Mouse (Mus musculus) A20 (cell line): ENCODE data around the gene Unc80.
"Not testable (repeated sequence)": the region's sequence is repeated elsewhere in the genome, so short reads cannot be mapped to it uniquely, and the experiment has no call there.

Experiments used
- DNase-seq: peaks from one replicate; pipeline ENCODE4 v3.0.0-alpha.2; 2011; ENCODE audit warnings: low read depth, low spot score

Unc80 gene

DNA sequence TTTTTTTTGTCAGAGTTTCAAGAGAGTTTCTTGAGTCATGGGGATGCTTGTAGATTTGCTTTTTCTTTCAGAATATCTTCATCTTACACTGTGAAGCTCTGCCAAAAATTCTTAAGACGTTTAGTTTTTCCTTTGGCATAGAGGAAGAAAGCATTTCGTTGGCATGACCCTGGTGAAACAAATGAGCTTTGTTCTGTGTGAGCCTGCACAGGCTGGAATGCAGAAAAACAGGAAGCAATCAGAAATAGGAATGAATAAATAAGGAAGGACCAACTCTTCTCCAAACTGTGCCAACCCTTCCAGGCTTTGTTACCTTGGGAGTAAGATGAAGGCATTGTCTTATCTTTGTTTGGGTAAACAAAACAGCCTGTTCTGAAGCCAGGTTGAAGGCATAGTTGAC lies 149.0 kb downstream of the Unc80 start:
- no peak for DNase-seq

DNA sequence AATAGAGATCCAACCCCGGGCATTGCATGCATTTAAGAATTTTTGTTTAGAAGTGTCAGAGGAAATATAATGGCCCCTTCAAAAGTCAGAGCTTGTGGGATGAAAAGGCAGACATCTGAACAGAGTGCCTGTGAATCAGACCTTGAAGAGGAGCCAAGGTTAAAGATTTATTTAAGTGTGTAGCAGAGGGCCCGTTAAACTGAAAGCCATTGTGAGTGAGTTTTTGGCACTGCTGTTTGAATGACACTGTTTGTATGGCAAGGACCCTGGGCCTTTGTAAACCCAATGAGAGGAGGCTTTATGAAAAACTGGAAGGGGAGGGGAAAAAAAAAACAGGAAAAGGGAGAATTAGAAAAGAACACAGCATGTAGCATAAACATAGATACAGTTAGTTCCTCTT lies 170.0 kb downstream of the Unc80 start:
- DNase-seq: no peak

DNA sequence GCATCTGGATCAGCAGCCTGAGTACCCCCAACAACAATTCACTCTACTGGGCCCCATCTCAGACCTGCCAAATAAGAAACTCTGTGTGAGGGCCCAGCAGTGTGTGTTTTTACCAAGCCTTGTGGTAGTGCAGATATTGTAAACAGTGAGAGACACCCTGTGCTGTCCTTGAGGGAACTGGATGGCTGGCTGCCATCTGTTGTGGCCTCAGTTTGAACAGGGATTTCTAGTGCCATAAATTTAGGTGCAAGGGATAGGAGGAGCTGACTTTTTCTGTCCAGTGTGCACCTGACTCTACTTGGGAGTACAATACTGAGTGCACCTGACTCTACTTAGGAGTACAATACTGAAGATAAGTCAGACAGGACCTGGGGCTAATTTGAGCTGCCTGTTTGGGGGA lies 178.7 kb downstream of the Unc80 start:
- no peak for DNase-seq

DNA sequence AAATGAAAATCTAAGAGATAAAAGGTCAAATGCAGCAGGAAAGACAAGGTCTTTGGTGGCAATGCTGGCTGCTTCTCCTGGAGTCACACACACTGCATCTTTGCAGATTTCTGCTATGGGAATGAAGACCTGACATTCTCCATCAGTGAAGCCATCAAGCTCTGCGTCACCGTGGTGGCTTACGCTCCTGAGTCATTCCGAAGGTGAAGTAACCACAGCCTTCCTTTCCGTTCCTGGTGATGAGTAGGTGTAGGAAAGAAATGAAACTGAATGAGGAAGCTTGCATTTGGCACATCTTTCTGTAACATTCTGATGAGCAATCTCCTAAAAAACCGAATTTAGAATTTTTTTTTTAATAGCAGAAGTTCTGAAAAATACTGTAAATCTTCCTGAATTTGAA lies 181.4 kb downstream of the Unc80 start:
- DNase-seq: no peak

DNA sequence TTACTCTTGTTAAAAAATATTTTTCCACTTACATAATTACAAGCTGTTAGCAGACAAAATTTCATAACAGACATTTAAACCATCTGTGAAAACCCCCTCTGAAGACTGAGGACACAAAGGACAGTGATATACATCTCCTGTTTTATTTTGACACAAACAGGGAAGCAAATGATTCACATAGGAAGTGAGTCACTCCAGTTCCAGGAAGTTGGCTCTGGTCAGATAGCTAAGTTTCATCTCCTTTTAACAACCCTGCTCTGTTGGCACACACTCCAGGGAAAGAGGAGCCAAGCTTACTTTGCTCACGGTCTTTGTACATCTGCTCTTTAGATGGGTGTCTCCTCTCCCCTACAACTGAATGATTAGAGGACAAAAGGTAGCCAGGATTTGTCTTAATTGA lies 181.8 kb downstream of the Unc80 start:
- DNase-seq: no peak

DNA sequence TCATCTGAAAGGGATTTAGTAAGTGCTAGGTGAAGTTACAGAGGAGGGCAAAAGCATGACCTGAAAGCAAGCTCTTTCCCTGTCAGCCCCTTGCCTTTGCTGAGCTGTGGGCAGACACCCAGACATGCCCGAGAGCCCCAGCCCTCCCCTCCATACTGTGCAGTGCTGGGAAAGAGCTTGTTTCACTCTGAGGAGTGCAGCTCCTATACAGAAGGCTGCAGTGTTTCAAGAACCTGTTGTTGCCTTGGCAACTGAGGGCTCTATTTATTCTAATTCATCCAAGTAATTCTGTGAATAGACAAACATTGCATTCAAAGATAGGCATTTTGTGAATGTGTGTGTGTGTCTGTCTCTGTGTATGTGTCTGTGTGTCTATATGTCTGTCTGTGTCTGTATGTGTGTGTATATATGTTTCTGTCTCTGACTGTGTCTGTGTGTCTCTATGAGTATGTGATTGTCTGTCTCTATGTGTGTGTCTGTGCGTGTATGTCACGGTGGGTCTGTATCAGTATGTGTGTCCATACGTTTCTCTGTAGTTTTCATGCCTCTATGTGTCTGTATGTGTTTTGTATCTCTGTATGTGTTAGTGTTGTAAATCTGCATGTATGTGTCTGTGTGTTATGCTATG lies 187.1 kb downstream of the Unc80 start:
- DNase-seq: no peak

DNA sequence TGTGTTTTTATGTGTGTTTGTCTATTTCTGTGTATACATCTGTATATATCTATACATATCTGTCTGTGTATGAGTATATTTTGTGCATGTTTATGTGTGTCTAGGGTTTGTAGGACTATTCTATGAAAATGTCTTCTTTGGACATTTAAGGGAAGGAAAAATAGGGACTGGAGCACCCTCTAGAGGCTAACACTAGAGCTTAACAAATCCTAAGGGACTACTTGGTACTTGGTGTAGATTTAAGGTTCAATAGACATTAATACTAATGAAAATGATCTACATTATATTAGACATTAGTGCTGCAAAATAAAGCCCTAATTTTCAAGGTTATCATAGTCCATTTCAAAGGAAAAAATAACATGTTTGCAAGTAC lies 187.6 kb downstream of the Unc80 start:
- DNase-seq: peak; percentile 42

DNA sequence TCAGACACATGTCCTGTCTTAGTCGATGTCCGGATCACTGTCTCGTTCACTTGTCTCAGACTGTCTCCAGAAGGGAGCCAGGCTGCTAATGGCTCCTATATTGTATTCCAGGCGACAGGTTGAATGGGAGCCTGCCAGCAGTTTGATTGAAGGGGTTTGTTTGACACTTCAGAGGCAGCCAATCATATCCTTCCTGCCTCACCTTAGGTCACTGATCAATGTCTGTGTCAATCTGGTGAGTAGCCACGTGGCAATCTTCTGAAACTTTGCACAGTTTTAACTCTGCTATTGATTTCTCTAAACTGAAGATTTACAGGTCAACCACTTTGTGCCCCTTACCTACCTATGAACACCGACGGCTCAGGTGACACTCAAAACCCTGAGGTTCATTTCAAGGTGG lies 203.3 kb downstream of the Unc80 start:
- DNase-seq: no peak

DNA sequence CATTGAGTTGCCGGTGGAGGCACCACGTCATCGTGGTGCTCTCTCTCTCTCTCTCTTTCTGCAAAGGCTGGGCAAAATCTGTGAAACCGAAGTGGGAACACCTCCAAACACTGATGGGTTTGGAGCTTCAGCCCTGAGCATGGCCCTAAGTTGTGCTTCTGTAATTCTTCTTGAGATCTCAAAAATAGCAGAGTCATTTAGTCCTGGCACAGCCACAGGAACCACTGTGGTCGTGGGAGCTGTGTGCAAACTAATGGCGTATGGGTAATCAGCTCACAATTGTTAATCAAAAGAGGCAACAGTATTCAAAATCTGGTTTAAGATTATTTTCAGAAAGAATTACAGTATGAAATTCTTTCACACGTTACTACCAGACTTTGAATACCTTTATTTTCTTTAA lies 204.6 kb downstream of the Unc80 start:
- DNase-seq: no peak

DNA sequence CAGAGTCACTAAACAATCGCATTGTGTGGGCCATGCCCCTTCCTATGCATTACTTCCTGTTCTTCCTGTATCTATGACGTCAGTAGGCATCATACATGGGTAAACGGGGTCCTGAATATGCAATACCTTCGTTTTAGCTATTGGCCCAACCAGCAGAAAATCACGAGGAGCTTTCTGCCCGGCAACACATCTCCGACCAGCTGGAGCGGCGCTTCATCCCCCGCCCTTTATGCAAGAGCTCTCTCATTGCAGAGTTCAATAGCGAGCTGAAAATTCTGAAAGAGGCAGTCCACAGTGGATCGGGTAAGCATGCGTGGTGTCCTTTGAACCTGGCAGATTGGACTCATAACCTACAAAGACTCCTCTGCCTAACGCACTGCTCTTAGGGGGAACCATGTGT lies 209.8 kb downstream of the Unc80 start:
- no peak for DNase-seq

DNA sequence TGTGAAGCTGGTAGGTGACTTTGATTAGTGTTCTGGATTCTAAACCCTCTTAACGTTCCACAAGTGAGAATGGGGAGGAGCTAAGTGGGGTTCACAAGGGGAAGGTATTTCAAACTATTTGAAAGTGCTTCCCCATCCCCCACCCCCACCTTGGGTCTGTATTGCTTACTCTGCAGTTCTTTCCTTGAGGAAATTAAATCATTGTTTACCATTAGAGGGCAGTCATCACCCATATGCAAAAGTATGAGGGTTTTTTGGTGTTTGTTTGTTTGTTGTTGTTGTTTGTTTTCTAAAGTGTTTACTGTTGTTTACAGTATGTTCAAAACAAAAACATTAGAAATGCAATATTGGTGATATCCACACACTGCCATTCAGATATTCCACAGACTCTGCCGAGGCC lies 210.5 kb downstream of the Unc80 start:
- peak; percentile 24 for DNase-seq

DNA sequence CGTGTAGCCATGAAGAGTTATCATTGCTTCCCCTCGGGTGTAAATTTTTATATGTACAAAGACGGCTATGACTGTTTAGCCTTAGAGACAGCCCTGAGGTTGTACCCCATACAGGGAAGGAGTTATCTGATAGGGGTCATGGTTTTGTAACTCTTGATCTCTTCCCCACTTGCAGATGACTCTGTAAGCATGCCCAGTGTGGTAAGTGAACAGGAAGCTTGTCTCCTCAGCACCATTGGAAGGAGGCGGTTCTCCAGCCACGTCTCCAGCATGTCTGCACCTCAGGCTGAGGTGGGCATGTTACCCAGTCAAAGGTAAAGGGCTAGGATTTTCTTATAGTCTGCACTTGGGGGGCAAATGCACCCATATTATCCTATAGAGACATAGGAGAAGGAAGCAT lies 214.8 kb downstream of the Unc80 start:
- DNase-seq: no peak

DNA sequence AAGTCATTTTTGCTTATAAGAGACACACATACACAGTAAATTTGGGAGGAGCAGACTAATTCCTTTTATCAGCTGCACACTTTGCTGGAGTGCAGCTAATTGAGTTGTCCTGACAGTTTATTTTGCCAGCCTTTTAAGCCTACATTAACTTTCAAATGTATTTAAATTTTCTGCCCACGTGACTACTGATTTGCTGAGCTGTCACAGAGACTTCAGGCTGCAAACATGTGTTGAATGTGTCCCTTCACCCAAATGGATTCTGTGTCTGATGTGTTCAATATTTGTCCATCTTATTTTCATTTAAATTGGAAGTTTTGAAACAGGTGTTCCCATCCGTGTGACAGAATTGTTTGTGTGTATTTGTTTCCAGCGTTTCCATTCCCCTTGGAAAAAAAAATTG lies 223.6 kb downstream of the Unc80 start:
- no peak for DNase-seq

DNA sequence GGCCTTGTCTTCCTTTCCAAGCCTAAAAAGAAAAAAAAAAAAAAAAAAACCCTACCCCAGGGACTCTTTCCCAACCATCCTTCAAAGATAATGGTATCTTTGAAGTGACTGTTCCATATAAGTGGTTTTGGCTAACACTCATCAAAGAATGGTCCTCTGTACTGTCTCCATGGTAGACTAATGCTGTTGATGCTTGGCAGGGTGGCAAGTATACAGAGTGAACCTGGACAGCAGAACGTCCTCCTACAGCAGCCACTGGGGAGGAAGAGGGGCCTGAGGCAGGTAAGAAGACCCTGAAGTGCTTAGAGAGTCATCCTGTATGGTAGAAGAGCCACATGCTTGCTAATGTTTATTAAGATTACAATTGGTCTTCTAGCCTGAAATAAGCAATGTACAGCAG lies 224.1 kb downstream of the Unc80 start:
- no peak for DNase-seq

DNA sequence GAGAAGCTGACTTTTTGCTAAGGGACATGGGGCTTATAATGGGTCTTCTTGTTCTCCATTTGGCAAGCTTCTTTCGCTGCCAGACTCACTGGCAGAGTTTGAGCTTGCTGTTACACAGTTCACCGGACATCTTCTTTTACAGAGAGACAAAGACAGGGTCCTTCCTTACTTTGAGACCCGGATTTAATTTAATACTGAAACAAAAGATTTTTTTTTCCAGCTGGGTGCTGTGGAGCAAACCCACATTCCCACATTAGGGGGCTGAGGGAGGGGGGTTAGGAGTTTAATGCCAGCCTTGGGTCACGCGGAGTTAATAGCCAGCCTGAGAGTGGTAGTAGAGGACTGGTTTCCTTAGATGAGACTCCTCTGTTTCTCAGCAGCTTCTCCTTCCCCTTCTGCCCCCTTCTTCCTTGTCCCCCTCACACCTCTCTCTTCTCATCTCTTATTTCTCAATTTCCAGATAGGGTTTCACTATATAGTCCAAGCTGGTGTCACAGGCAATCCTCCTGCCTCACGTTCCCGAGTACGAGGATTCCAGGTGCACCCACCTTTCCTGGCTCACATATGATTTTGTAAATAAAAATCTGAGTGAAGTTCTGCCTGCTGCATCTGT lies 224.7 kb downstream of the Unc80 start:
- no peak for DNase-seq

DNA sequence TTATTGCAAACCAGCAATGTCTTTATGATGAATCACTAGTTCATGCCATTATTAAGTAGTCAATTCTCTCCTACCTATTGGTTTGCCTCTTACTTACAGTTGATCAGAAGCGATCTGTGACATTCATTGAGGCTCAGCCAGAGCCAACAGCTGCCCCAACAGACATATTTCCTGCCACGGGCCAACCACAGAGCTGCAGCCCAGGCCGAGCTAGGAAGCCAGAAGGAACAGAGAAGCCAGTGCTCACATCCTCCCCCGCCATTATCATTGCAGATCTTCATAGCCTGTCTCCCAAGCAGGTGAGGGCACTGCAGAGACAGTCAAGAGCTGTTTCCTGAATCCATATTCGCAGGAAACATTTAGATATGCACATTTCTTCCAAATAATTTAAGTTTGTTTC lies 226.1 kb downstream of the Unc80 start:
- DNase-seq: no peak

DNA sequence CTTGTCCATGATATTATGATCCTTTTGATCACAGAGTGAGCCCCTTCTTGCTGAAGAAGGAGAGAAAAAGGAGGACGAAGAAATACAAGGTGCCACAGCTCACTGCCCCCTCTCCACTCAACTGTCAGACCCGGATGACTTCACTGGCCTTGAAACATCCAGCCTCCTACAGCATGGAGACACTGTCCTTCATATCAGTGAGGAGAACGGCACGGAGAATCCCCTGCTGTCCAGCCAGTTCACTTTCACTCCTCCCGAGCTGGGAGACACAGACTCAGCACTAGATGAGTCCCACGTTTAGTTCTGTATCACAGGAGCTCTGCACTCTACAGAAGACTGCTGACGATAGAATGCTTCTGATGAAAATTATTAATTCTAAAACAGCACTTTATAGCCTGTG lies 227.1 kb downstream of the Unc80 start:
- no peak for DNase-seq

DNA sequence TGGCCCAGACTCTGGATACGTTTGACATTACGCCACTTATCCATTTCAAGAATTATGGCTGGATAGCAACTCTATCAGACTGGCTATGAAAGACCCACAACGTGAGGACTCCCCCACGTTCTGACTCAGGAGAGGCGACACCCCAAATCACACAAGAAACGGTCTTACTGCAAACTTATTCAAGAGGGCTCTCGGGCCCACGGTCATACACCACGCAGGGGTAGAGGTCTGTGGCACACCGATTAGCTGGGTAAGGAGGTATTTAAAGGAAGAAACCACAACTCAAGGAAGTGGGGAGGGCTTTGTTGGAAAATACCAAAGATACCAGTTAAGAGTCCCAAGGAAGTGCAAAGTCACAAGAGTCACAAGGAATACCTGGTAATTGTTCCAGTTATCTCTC lies 231.5 kb downstream of the Unc80 start:
- DNase-seq: not testable (repeated sequence)

DNA sequence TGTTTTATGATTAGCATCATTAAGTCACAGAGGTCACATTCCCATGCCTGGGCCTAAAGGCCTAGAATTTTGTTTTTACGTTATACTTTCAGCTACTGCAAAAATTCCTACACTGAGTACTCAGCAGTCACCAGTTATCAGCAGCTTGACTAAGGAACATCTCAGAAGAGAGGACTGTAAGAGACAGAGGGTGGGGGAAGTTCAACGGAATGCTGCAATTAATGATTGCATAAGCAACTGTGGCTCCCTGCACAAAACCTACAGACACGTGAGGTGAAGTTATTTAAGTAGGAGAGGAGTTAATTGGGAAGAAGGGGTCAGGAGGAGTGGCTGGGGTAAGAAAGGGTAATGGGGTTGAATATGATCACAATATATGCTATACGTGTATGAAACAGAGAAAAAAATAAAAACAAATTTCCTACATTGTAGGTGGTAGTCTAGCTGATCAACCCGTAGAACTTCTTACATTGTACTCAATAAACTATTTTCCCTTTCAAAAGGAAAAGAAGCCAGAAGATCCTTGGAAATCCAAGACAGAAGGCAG lies 232.1 kb downstream of the Unc80 start:
- no peak for DNase-seq

DNA sequence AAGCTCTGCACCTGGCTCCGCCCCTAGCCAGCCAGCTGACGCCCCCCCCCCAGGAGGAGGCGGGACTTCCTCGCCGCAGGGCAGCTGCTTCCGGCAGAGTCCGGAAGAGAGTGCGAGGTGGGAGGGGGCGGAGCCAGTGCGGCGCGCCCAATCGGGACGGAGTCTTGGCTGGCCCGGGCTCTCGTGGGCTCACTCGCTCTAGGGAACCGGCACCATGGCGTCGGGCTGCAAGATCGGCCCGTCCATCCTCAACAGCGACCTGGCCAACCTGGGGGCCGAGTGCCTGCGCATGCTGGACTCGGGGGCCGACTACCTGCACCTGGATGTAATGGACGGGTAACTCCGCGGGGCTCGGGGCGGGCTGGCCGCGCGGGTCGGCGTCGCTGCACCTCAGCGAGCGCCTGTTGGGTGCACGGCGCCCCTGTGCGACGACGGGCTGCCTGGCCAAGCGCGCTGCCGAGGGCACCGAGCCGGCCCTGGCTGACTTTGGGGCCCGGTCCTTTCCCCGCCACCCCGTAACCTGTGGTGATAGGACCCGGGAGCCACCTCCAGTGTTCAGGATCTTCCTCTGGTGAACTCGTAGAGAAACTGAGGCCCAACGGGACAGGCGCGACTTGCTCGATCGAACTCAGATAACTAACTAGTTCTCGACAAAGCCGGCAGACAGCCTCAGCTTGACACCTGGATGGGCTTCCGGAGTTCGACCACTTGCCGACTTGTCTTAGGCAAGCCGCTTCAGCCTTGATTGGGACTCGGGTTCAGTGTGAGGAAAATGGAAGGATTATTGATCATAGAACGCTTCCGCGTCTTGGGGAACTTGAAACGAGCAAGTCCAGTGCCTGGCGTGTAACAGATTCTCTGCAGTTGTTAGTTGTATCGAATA lies 232.8 kb downstream of the Unc80 start, which contains the start of gene Rpe:
Rpe (plus strand) TSS at position 139 of the 883 bp plus-strand sequence.
- DNase-seq: peak; percentile 96

DNA sequence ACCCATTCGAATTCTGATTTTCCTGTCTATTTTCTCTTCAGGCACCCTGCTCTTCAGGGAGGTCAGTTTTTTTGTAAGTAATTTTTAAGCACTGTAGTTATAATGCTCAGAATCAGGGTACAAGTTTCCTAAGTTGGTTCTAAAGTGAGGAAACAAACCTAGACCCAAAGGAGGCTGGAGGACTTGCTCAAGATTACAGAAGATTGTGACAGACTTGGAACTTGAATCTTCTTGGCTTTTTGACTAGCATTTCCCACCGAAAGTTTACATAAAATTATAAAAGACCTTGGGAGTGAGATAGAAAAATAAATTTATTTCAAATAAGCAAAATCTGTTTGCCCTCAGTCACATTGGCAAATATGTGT lies 233.4 kb downstream of the Unc80 start:
- no peak for DNase-seq

DNA sequence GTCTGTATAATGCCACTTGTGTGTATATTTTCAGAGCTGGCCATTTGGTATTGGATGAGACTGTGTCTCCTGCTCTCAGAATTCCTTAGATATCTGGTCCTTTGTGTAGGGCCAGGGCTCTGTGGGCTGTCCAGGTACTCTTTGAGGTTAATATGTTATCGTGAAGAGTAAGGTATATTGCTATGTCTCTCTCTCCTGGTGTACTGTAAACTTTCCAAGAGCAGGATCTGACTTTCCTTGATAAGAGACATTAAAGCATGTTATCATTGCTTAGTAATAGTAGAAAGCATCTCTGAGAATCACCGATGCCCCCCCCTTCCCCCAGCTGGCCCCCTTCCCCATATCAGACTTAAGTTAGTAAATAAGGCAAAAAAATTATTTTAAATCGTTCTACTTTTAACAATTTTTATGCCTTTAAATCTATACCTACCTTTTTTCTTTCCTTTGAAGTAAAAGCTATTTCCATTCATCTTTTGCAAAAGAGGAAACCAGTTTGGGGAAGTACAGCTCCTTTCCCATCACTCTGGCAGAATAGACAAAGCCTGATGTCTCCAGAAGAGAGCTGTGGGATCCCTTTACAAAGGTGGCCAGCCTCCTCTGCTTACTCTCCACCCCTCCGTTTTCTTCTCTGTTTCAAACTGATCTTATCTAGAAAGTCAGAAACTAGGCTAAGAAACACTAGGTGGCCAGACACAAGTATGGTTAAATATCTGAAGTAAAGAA lies 234.6 kb downstream of the Unc80 start:
- DNase-seq: no peak
